Mouse (Mus musculus) CD4-positive helper T cell, adult 2 months (primary cell): ENCODE data around the gene Ddah1.

Experiments
- DNase-seq: peaks from one replicate; pipeline ENCODE4 v3.0.0-alpha.2; 2012; ENCODE audit warnings: low read depth, missing footprints, low spot score

Ddah1 gene

DNA sequence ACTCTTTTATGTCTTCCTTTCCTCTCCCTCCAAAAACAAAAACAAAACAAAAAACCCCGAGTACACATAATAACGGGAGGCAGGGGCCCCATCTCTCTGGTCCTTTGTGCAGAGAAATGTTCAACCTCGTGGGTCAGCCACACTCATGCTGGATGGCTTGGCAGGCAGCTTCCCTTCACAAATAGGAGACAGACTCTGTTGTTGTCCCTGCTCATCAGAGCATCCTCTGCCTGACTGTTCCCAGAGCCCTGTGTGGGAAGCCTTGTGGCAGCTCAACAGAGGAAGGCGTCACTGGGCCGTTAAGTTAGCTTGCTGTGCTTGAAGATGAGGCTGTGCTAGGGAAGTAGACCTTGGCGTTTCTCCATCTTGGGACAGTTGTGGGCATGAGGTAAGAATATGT is 58.8 kb downstream of the Ddah1 start:
- no peak for DNase-seq

- no peak for DNase-seq
These were observed 62.0 kb downstream of the Ddah1 start for GRCm38 (mm10) chr3:145820439-145820838.

DNA sequence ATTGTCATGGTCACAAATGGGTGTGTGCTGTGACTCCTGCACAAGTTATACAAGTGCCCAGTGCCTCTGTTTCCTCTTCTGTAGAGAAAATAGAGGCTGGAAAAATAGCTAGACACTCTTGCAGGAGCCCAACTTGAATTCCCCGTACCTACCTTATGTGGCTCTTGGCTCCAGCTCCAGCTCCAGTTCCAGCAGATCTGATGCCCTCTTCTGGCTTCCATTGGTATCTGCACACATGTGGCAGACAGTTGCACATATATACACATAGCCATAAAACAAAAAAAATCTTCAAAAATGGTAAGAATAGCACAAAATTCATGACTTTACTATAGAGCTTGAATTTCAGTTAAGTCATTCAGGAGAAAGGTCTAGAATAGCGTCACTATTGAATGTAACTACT is 62.5 kb downstream of the Ddah1 start:
- no peak for DNase-seq

DNA sequence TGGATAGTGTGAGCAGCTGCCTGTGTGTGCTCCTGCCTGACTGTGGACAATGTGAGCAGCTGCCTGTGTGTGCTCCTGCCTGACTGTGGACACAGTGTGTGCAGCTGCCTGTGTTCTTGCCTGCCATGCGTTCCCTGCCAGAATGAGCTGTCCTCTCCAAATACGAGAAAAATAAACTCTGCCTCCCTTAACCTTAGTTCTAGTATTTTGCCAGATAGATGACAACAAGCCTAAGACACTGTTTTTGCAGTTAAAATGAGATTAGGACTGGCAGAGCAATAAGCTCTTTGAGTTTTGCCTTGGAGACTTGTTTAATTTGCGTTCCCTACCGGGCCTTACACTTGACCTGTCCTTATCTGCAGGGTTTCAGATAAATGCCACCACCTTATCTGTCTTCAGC is 63.7 kb downstream of the Ddah1 start:
- no peak for DNase-seq

DNA sequence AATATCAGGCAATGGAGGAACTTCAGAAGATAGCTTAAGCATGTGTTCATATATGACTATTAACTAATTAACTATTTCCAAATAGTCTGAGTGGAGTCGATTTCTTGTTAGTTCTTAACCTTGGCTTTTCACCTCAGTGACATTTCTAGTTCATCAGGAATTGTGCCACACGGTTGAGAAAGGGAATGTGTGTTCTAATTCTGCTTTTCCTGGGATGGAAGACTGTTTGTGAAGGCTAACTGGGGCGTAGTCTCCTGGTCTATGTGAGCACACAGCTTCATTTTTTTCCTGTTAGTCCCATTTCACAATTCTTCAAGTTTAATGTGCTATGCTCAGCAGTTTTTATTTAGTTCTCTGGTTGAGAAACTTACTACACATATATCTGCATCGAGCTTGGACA is 65.2 kb downstream of the Ddah1 start:
- no peak for DNase-seq

- no peak for DNase-seq
These were observed 67.1 kb downstream of the Ddah1 start for GRCm38 (mm10) chr3:145825416-145826055.

DNA sequence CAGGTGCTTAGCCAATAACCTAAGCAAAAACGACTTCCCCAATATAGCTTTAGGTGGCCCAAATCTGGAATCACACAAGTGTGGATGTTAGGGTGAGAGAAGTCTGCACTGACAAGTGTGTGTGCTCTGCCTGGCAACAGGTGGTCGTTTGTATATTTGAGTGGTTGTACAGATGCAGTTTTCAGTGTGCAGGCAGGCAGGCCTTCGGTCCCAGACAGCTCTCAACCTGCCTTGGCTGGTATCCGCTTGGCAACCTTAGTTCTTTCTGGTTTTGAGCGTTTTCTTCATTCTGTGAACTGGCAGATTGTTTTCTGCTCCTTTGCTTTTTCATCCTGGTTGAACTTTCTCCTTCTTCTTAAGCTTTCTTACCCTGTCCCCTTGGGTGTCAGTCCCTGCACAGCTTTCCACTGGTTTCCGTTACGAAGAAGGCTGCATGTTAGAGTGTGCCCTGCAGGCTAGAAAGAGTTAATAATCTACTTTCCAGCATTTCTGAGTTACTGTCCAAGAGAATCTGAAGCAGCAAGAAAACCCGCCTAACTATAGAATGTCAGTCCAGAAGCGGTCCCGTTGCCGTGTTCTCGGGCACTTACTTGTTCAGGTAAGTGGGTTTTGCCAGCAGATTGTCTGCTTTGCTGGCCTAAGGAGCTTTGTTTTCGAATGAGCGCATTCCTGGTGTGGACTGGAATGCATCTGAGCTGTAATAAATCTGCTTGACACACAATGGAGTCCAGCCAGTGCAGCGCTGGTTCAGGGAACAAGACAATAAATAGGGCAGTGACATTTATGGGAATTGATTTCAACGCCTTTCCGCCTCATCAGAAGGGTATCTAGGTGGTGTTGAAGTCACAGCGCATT is 68.9 kb downstream of the Ddah1 start:
- no peak for DNase-seq

DNA sequence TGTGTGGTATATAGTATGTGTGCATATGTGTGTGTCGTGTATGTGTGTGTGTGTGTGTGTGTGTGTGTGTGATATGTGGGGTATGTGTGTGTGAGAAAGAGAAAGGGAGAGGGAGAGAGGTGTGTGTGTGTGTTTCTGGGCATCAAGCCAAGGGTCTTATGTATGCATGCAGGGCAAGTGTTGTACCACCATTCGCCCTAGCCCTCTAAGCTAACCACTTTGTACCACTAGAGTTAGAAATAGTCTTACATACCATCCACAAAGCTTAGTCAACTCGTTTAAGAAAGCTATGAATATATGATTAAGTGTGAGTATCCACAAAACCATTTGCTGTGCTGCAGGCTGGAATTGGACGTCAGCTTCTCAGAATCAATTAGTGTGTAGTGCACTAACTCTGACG is 70.4 kb downstream of the Ddah1 start:
- DNase-seq = no peak

DNA sequence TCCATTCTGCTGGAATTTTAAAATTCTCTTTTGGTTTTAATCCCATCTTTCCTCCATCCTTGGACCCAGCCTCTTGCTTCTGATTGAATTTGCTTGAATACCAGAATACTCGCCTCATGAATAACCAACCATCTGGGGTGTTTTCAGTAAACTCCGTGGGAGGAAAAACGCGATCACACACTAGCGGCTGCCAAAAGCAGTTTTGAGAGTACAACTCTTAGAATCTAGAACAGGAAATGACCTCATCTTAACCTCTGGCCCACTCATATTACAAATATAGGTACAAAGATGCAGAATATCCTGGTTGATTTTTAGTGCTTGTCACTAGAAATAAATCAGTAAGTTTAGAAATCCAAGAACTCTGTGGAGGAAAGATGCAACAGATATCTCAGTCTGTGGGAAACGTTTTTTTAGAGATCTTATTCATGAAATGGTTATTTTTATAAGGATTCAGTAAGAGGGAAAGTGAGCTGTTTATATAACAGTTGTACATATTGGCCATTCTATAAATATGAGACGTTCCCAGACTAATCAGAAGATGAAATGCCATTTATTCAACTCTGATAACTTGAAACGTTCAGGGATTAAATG is 75.6 kb downstream of the Ddah1 start:
- no peak for DNase-seq

DNA sequence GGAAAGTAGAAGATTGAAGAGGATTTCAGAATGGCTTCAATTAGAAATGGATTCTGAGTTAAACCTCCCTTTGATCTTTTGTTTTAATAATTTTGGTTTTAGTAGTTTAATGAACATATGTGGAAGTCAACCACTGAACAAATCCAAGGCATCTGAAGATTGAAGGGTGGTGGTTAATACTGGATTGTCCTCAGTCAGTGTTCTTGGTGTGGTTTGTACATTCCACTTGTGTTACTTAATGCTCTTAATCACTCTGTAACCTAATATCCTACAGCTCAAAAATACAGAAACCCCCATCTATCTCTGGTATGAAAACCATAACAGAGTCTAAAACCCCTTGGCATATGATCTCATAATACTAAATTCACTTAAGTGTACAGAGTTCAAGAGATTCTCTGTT is 79.8 kb downstream of the Ddah1 start:
- no peak for DNase-seq

GRCm38 (mm10) chr3:145841961-145842710 is 83.7 kb downstream of the Ddah1 start:
- DNase-seq = no peak

GRCm38 (mm10) chr3:145843836-145844235 is 85.4 kb downstream of the Ddah1 start:
- no peak for DNase-seq

DNA sequence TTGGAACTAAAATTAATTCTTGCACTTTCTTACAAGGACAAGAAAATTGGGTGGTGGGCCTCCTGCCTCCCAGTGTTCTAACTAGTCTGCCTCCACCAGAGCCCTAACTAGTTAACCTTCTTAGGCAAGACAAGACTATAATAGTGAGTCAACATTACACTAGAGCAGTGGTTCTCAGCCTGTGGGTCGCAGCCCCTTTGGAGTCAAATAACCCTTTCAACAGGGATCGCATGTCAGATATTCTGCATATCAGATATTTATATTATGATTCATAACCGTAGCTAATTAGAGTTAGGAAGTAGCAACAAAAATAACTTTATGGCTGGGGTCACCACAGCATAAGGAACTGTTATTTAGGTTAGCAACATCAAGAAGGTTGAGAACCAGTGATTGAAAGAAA is 86.4 kb downstream of the Ddah1 start:
- DNase-seq = no peak

GRCm38 (mm10) chr3:145846255-145846654 is 87.8 kb downstream of the Ddah1 start:
- no peak for DNase-seq

- no peak for DNase-seq
These were observed 93.6 kb downstream of the Ddah1 start for GRCm38 (mm10) chr3:145852041-145852440.

DNA sequence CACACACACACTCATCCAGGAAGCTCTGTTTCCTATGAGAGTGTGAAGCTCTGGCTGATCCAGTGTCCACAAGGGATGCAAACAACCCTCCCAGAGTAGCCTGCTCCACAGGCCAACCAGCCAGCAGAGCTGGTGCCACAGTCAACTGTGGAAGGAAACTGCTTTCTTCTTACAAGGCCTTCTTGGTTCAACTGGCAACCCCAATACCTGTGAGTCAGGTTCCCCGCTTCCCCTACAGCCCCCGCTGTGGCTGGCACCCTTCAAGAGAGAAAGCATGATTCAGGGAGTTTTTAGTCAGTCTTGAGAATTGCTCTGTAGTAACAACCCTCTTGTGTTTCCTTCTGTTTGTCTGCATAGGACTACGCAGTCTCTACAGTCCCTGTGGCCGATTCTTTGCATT is 94.3 kb downstream of the Ddah1 start:
- DNase-seq = no peak

GRCm38 (mm10) chr3:145853713-145854112 is 95.2 kb downstream of the Ddah1 start:
- no peak for DNase-seq

GRCm38 (mm10) chr3:145854427-145854826 is 96.0 kb downstream of the Ddah1 start:
- no peak for DNase-seq

GRCm38 (mm10) chr3:145855299-145855698 is 96.8 kb downstream of the Ddah1 start:
- DNase-seq = no peak

- no peak for DNase-seq
These were observed 99.9 kb downstream of the Ddah1 start for GRCm38 (mm10) chr3:145858388-145858787.

- DNase-seq = no peak
These were observed 104.0 kb downstream of the Ddah1 start for GRCm38 (mm10) chr3:145862521-145862920.
